Mouse (Mus musculus): ENCODE results near the gene Tomm34.

- peak; percentile 94 for TF ChIP-seq CTCF (IDR thresholded peaks at IDR 0.05; ENCODE audit: low read depth)
- no peak for TF ChIP-seq EP300 (optimal IDR thresholded peaks at IDR 0.05)
Observed at GRCm38 (mm10) chr2:164073918-164074578, 3.1 kb upstream of the Tomm34 start.

Data from stomach, postnatal 0 days (tissue).